Mouse (Mus musculus): ENCODE results near the gene Wdr4. TPM values are rescaled to one million over a fixed set of nuclear protein-coding genes. Genes with fewer than 3 reads are reported as not detected.

Wdr4 gene
- polyA plus RNA-seq, 1 experiment from 2014 or later = 15.6 TPM

DNA sequence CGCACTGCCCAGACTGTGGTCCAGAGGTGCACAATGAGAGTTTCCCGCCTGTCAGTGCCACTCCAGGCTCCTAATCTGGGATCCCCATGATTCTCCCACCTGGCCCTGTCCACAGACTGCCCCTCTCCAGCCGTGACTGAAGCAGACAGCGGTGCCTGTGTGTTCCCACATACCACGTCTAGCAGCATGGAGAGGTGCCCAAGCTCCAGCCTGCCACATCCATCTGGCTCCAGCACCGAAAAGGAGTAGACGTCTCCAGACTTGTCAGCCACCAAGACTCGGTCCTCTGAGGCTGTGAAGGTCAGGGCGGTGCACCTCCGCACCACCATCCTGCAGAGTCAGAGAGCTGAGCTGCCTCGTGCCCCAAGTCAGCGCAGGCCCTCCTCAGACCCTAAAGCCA lies 16.4 kb downstream of the Wdr4 start:
- Histone ChIP-seq H3K4me3 (ENCODE audit: low read depth, low read length) (no peak overlapping the region), H3K36me3 (ENCODE audit: control insufficient read depth, insufficient read depth, low read length) (peaks cover 22% of the 10 kb centered on the region), H3K27me3 (ENCODE audit: control insufficient read depth, insufficient read depth, low read length) (no peaks in the 10 kb centered on the region), H3K4me1 (replicated peaks; ENCODE audit: control insufficient read depth, insufficient read depth) (no peaks in the 10 kb centered on the region), H3K4me2 (replicated peaks; ENCODE audit: low read depth) (no peak overlapping the region), H3K27ac (replicated peaks) (no peak overlapping the region), H3K9me3 (ENCODE audit: control insufficient read depth, low read length) (no peaks in the 10 kb centered on the region), H3K9ac (ENCODE audit: low read length) (no peak overlapping the region)
- DNase-seq (ENCODE audit: low spot score) (no peak), ATAC-seq (ENCODE audit: low FRiP score, low TSS enrichment) (no peak)
- TF ChIP-seq EP300 (optimal IDR thresholded peaks at IDR 0.05) = no peak
- no peak for TF ChIP-seq CTCF (IDR thresholded peaks at IDR 0.05; ENCODE audit: low read depth)
- WGBS = 88% methylated on average over 12 of the region's 12 CpGs

DNA sequence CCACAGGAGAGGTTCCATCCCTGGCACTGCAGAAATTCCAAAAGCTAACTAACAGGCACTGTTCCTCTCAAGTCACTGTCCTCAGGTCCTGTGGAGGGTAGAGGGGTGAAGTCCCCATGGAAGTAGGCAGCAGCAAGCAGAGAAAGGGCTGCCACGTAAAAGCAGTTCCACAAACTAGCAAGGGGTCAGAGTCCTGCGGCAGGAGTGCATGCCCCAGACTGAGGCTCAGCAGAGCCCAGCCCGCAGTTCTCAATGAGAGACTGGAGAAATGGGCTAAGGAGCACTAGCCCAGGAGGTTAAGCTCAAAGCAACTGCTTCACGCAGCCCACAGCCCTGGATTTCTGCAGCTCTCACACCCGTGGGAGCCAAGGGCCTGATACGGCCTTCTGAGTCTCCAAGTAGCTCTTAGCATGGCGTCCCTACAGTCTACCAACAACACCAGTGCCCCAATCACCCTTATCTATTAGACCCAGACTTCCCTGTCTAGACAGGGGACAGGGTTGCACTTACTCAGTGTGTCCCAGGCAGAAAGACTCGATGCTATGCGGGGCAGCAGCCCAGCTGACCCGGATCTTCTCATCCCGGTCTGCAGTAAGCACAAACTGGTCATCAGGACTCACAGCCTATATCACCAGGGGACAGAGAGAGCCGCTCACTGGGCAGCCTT lies 17.4 kb downstream of the Wdr4 start:
- Histone ChIP-seq H3K4me2 (replicated peaks; ENCODE audit: low read depth) (no peak overlapping the region), H3K9me3 (ENCODE audit: control insufficient read depth, low read length) (no peaks in the 10 kb centered on the region), H3K36me3 (ENCODE audit: control insufficient read depth, insufficient read depth, low read length) (peaks cover 21% of the 10 kb centered on the region), H3K9ac (ENCODE audit: low read length) (no peak overlapping the region), H3K4me1 (replicated peaks; ENCODE audit: control insufficient read depth, insufficient read depth) (no peaks in the 10 kb centered on the region), H3K4me3 (ENCODE audit: low read depth, low read length) (no peak overlapping the region), H3K27ac (replicated peaks) (no peak overlapping the region), H3K27me3 (ENCODE audit: control insufficient read depth, insufficient read depth, low read length) (no peaks in the 10 kb centered on the region)
- TF ChIP-seq EP300 (optimal IDR thresholded peaks at IDR 0.05) (no peak), CTCF (IDR thresholded peaks at IDR 0.05; ENCODE audit: low read depth) (no peak)
- ATAC-seq (ENCODE audit: low FRiP score, low TSS enrichment) (no peak), DNase-seq (ENCODE audit: low spot score) (no peak)
- WGBS = 85% methylated on average over 12 of the region's 12 CpGs

DNA sequence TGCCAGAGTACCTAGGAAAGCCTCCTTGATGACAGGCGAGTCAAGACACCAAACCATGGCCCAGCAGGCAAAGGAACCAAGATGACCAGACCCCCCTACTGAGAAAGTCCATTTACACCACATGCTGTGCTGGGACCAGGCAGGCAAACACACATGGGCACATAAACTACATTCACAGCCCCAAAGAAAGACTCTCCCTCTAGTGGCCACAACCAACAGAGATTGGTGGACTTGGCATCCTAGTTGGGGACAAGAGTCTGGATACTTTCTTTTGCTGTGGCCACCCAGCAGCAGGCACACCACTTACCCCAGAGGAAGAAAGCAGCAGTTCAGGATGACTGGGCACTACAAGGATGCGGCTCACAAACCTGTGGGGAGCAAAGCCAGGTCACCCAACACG lies 18.9 kb downstream of the Wdr4 start:
- Histone ChIP-seq H3K4me2 (replicated peaks; ENCODE audit: low read depth) (no peak overlapping the region), H3K4me3 (ENCODE audit: low read depth, low read length) (no peak overlapping the region), H3K9ac (ENCODE audit: low read length) (no peak overlapping the region), H3K27me3 (ENCODE audit: control insufficient read depth, insufficient read depth, low read length) (no peaks in the 10 kb centered on the region), H3K4me1 (replicated peaks; ENCODE audit: control insufficient read depth, insufficient read depth) (no peaks in the 10 kb centered on the region), H3K9me3 (ENCODE audit: control insufficient read depth, low read length) (no peaks in the 10 kb centered on the region), H3K27ac (replicated peaks) (no peak overlapping the region), H3K36me3 (ENCODE audit: control insufficient read depth, insufficient read depth, low read length) (peaks cover 26% of the 10 kb centered on the region)
- no peak for DNase-seq (ENCODE audit: low spot score)
- WGBS = 83% methylated on average over 3 of the region's 3 CpGs
- ATAC-seq (ENCODE audit: low FRiP score, low TSS enrichment) = no peak
- TF ChIP-seq EP300 (optimal IDR thresholded peaks at IDR 0.05) = no peak
- peak; percentile 54 for TF ChIP-seq CTCF (IDR thresholded peaks at IDR 0.05; ENCODE audit: low read depth)

DNA sequence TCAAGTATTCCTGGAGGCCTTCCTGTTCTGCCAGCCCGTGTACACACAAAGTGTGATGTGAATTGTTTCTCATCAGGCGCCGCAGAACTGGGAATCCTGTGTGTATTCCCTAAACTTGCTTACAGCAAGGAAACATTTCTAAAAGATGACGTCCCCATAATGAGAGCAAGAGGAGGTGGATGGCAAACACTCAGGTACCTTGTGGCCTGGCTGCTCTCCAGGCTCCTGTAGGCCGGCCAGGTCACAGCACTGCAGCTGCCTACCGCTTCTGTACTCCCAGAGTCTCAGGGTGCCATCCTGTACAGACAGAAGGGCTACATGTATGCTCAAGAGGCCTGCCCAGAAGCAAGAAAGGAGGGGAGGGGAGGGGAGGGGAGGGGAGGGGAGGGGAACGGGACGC lies 19.4 kb downstream of the Wdr4 start:
- Histone ChIP-seq H3K36me3 (ENCODE audit: control insufficient read depth, insufficient read depth, low read length) (peaks cover 26% of the 10 kb centered on the region), H3K27ac (replicated peaks) (no peak overlapping the region), H3K4me2 (replicated peaks; ENCODE audit: low read depth) (no peak overlapping the region), H3K9ac (ENCODE audit: low read length) (no peak overlapping the region), H3K4me3 (ENCODE audit: low read depth, low read length) (no peak overlapping the region), H3K9me3 (ENCODE audit: control insufficient read depth, low read length) (no peaks in the 10 kb centered on the region), H3K4me1 (replicated peaks; ENCODE audit: control insufficient read depth, insufficient read depth) (no peaks in the 10 kb centered on the region), H3K27me3 (ENCODE audit: control insufficient read depth, insufficient read depth, low read length) (no peaks in the 10 kb centered on the region)
- TF ChIP-seq EP300 (optimal IDR thresholded peaks at IDR 0.05) (no peak), CTCF (IDR thresholded peaks at IDR 0.05; ENCODE audit: low read depth) (no peak)
- DNase-seq (ENCODE audit: low spot score) (no peak), ATAC-seq (ENCODE audit: low FRiP score, low TSS enrichment) (no peak)
- 85% methylated on average over 8 of the region's 8 CpGs for WGBS

DNA sequence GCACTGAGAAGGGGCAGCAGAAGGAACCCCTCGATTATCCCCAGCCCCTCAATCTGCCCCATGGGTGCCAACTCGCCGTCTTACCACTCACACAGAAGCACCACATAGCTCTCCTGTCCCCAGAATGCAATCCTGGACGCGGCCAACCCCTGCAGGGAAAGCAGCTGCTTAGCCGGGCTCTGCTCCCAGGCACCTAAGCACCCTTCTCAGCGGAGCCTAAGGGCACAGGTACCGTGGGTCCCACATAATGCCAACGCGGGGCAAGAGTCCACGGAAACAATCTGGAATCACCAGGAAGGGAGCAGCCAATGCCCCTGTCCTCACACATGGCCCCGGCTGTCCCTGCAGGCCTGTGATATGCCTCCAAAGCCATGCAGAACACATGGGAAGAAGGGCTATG lies 20.1 kb downstream of the Wdr4 start:
- WGBS = 93% methylated on average over 12 of the region's 12 CpGs
- H3K4me2 ChIP-seq (replicated peaks; ENCODE audit: low read depth) = no peak overlapping the region
- peaks cover 24% of the 10 kb centered on the region for H3K36me3 ChIP-seq (ENCODE audit: control insufficient read depth, insufficient read depth, low read length)
- no peaks in the 10 kb centered on the region for H3K4me1 ChIP-seq (replicated peaks; ENCODE audit: control insufficient read depth, insufficient read depth)
- no peak overlapping the region for H3K4me3 ChIP-seq (ENCODE audit: low read depth, low read length)
- TF ChIP-seq EP300 (optimal IDR thresholded peaks at IDR 0.05) (no peak), CTCF (IDR thresholded peaks at IDR 0.05; ENCODE audit: low read depth) (no peak)
- H3K27ac ChIP-seq (replicated peaks) = no peak overlapping the region
- no peaks in the 10 kb centered on the region for H3K9me3 ChIP-seq (ENCODE audit: control insufficient read depth, low read length)
- DNase-seq (ENCODE audit: low spot score) (no peak), ATAC-seq (ENCODE audit: low FRiP score, low TSS enrichment) (no peak)
- H3K27me3 ChIP-seq (ENCODE audit: control insufficient read depth, insufficient read depth, low read length) = no peaks in the 10 kb centered on the region
- no peak overlapping the region for H3K9ac ChIP-seq (ENCODE audit: low read length)

DNA sequence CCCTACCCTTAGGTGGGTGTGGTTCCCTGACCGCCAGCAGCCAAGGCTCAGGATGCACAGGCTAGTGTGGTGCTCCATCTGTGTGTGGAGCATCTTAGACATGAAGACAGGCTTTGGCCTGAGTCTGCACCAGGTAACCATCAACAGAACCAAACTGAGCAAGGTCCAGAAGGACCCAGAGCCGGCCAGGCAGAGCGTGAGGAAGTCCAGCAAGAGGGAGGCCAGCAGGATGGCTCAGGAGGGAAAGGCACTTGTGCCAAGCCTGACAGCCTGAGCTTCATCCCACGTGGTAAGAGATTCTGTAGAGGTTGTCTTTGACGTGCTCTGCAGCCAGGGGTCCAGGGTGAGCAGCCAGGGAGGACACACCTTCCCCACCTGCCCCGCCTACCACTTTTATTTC lies 22.1 kb downstream of the Wdr4 start:
- Histone ChIP-seq H3K9me3 (ENCODE audit: control insufficient read depth, low read length) (no peaks in the 10 kb centered on the region), H3K4me1 (replicated peaks; ENCODE audit: control insufficient read depth, insufficient read depth) (no peaks in the 10 kb centered on the region), H3K27ac (replicated peaks) (no peak overlapping the region), H3K4me3 (ENCODE audit: low read depth, low read length) (no peak overlapping the region), H3K9ac (ENCODE audit: low read length) (no peak overlapping the region), H3K4me2 (replicated peaks; ENCODE audit: low read depth) (no peak overlapping the region), H3K36me3 (ENCODE audit: control insufficient read depth, insufficient read depth, low read length) (peaks cover 18% of the 10 kb centered on the region), H3K27me3 (ENCODE audit: control insufficient read depth, insufficient read depth, low read length) (no peaks in the 10 kb centered on the region)
- DNase-seq (ENCODE audit: low spot score) (no peak), ATAC-seq (ENCODE audit: low FRiP score, low TSS enrichment) (no peak)
- WGBS = 80% methylated on average over 6 of the region's 6 CpGs
- TF ChIP-seq CTCF (IDR thresholded peaks at IDR 0.05; ENCODE audit: low read depth) (no peak), EP300 (optimal IDR thresholded peaks at IDR 0.05) (no peak)
